In genomic region chr11:54998708-54999107, GRCm38 (mm10) we compare ENCODE assay signal across 8 mouse cellular contexts. TPM values are rescaled to one million over a fixed set of nuclear protein-coding genes. Genes with fewer than 3 reads are reported as not detected.
DNase-seq lines count a peak whose midpoint lies in the region; ATAC-seq lines count a peak whose summit lies in the region.

No protein-coding gene starts in this region.

- no peak overlapping the region for H3K9ac ChIP-seq in heart, embryonic 16.5 days (ENCODE audit: low read length)

- H3K36me3 ChIP-seq in heart, embryonic 16.5 days (ENCODE audit: control insufficient read depth, insufficient read depth): peaks cover 57% of the 10 kb centered on the region

- peak overlapping the region; percentile 39; the same call in 1 of the 2 replicates for H3K27ac ChIP-seq in heart, embryonic 16.5 days (ENCODE audit: low read length)

- no peaks in the 10 kb centered on the region for H3K27me3 ChIP-seq in heart, embryonic 16.5 days (ENCODE audit: control insufficient read depth, insufficient read depth, low read length)

- peaks cover 6% of the 10 kb centered on the region for H3K9me3 ChIP-seq in heart, embryonic 16.5 days (replicated peaks; ENCODE audit: control insufficient read depth, low read length)

- no peak for ATAC-seq in heart, embryonic 16.5 days (replicated peaks; ENCODE audit: extremely low read depth, insufficient read depth, low FRiP score)

- intact Hi-C loops in heart, postnatal 25 days (cut with DNase I): loop anchor here (1.0 to 5.0 kb wide), 3 partner anchors 41 to 159 kb away; no protein-coding TSS in a partner anchor

- 65% methylated on average over 2 of the region's 2 CpGs for WGBS in heart, embryonic 16.5 days

- peaks cover 23% of the 10 kb centered on the region for H3K4me1 ChIP-seq in heart, embryonic 16.5 days (ENCODE audit: control insufficient read depth, insufficient read depth, low read length)

- H3K4me2 ChIP-seq in heart, embryonic 16.5 days (ENCODE audit: low read depth, low read length): no peak overlapping the region

- H3K4me3 ChIP-seq in heart, embryonic 16.5 days (ENCODE audit: low read length): no peak overlapping the region

- DNase-seq in adrenal gland, postnatal 14 days: peak; percentile 15
- DNase-seq in adrenal gland, postnatal 25 days: no peak
- no peak for DNase-seq in heart, postnatal 25 days (ENCODE audit: low spot score)
- DNase-seq in thymus, postnatal 25 days: peak; percentile 16
- DNase-seq in thymus, postnatal 10 days (ENCODE audit: low spot score in 2 of 2): no peak
- no peak for DNase-seq in right cerebral cortex, adult 18-20 months
- no peak for DNase-seq in frontal cortex, postnatal 25 days (ENCODE audit: low spot score in 2 of 2)

RNA-seq across cellular contexts. Expression of gene Anxa6, which starts 34.5 kb away (rescaled TPM):
- total RNA-seq in adrenal gland, postnatal 14 days (2021): 146 and 152 TPM in 2 replicates
- 94.6 and 115 TPM in 2 replicates for total RNA-seq in adrenal gland, postnatal 25 days (2021)
- polyA plus RNA-seq in heart, embryonic 16.5 days (2015; fragmentation: Nextera tagmentation; extraction: Ambion mirVana): 340 and 364 TPM in 2 replicates
- 100 to 1,000 TPM; 240 to 246 TPM for total RNA-seq in heart, postnatal 25 days (2021)

RNA-seq across cellular contexts. Expression of gene Tnip1, which starts 36.0 kb away (rescaled TPM):
- total RNA-seq in adrenal gland, postnatal 14 days (2021): 53.8 and 74.2 TPM in 2 replicates
- 79.9 and 97.1 TPM in 2 replicates for total RNA-seq in adrenal gland, postnatal 25 days (2021)
- 20.0 and 24.7 TPM in 2 replicates for polyA plus RNA-seq in heart, embryonic 16.5 days (2015; fragmentation: Nextera tagmentation; extraction: Ambion mirVana)
- total RNA-seq in heart, postnatal 25 days (2021): 10 to 100 TPM; 27.1 to 29.8 TPM

Comparison
In these comparisons a context has a peak if more than half of its experiments do, and no peak if none do; other contexts are left out.
1. DNase-seq: peak in adrenal gland, postnatal 14 days (single experiment) and thymus, postnatal 25 days (single experiment); none in adrenal gland, postnatal 25 days (single experiment), heart, postnatal 25 days (single experiment), thymus, postnatal 10 days (0 of 2), right cerebral cortex, adult 18-20 months (single experiment) and frontal cortex, postnatal 25 days (0 of 2).